Mouse (Mus musculus) neutrophil, adult 5-6 weeks (primary cell): ENCODE results near the gene 4930596D02Rik. TPM values are rescaled to one million over a fixed set of nuclear protein-coding genes. Genes with fewer than 3 reads are reported as not detected.

Experiments used
- ATAC-seq: fragments of 151-379, 151-347 bp; 2 replicates; pipeline ENCODE4 v1.8.0; 2017; ENCODE audit warnings: mild to moderate bottlenecking, moderate TSS enrichment; ENCODE audit not compliant: insufficient number of reproducible peaks, poor library complexity, low FRiP score, severe bottlenecking; ENCODE audit errors: extremely low read depth
- total RNA-seq: library from RNA; stranded (forward); fragments of 200-1000 nt; gene quantifications from 2 replicates; pipeline ENCODE4 v1.2.3, GENCODE M21; 2017

The 4930596D02Rik gene
- not detected in 2 replicates for total RNA-seq

DNA sequence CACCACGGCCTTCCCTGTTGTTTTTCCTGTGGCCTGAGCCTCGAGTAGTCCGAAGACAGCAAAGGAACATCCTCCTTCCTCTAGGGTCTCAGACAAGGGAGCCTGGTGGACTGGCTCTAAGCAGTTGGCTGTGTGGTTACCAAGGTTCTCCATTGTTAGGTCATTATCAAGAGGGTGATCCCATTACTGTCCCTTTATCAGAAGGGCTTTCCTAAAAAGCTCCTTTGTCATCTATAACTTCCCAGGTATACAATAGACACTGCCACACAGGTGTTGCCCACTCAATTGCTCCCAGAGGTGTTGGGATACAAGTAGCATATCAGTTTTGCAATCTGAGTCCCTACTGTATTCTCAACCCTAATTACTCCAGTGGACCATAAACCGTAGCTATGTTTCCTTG lies at the start of gene 4930596D02Rik:
Gene 4930596D02Rik, minus strand, starts transcription at position 101 of the 400 bp plus-strand sequence.
- no peak for ATAC-seq

GRCm38 (mm10) chr14:35853254-35853653 lies 41.5 kb upstream of the 4930596D02Rik start:
- ATAC-seq: no peak

GRCm38 (mm10) chr14:35845271-35845670 lies 33.5 kb upstream of the 4930596D02Rik start:
- no peak for ATAC-seq

GRCm38 (mm10) chr14:35842111-35842721 lies 30.4 kb upstream of the 4930596D02Rik start:
- no peak for ATAC-seq

- ATAC-seq: no peak
Observed at GRCm38 (mm10) chr14:35792656-35793213, 19.0 kb downstream of the 4930596D02Rik start.

- no peak for ATAC-seq
Observed at GRCm38 (mm10) chr14:35780033-35780432, 31.7 kb downstream of the 4930596D02Rik start.

- no peak for ATAC-seq
Observed at GRCm38 (mm10) chr14:35773306-35773705, 38.5 kb downstream of the 4930596D02Rik start.
